Mouse (Mus musculus): ENCODE data around the gene Cox14. TPM values are rescaled to one million over a fixed set of nuclear protein-coding genes. Genes with fewer than 3 reads are reported as not detected.
"Not testable (repeated sequence)": the region's sequence is repeated elsewhere in the genome, so short reads cannot be mapped to it uniquely, and the experiment has no call there.

Gene Cox14
- polyA plus RNA-seq, 1 experiment from 2014 or later = 182 TPM

- WGBS = 62% methylated on average over 10 of the region's 10 CpGs
- Histone ChIP-seq H3K9me3 (replicated peaks) (no peaks in the 10 kb centered on the region), H3K4me1 (peaks cover 28% of the 10 kb centered on the region), H3K4me3 (replicated peaks) (no peak overlapping the region), H3K36me3 (peaks cover 44% of the 10 kb centered on the region), H3K4me2 (no peak overlapping the region), H3K27me3 (replicated peaks) (no peaks in the 10 kb centered on the region), H3K27ac (replicated peaks) (0 out of 2 replicates have a peak overlapping the region, but pooled peaks have one; percentile 18), H3K9ac (replicated peaks) (no peak overlapping the region; the same call in 1 of the 2 replicates)
- ATAC-seq (ENCODE audit: low FRiP score) = no peak
Observed at GRCm38 (mm10) chr15:99699715-99700114, 25.7 kb upstream of the Cox14 start.

DNA sequence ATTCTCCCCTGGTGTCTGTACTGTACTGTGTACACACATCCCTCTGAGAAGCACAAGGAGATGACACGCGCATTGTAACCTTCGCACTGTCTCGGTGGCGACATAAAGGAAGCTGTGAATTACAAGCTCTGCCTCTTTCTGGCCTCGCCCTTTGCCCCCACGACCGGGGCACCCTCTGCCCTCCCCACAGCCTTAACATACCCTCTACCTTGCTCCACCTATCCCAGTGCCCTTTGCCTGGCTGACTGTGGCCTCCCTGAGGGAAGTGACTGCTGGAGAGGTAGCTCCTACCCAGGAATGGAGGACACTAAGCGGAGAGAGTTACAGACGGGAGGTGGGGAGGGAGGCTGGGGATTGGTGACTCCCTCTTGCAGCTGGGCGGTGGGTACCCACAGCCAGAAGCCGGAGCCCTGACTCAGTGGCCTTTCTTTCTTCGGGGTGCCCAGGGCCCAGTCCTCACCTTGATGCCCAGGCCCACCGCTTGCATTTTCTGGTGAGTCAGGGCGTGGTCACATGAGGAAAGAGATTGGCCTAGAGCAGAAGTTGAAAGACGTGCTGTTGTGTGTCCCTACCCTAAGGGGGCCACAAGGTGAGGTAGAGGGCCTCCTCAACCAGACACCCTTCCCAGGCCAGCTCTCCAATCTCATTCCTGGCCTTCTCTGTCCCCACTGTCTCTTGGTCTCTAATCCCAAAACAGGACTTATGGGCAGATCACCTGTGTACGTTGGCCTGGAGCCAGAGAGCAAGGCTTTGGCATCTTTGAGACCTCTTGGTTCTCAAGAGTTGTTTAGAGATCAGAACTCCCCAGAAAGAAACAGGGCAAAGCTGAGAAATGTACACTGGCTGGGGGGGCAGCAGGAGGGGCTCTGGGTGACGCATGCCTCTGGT is 25.0 kb upstream of the Cox14 start:
- WGBS = 88% methylated on average over 18 of the region's 18 CpGs
- Histone ChIP-seq H3K4me2 (no peak overlapping the region), H3K27ac (replicated peaks) (peak overlapping the region; percentile 98; the same call in 1 of the 2 replicates), H3K9ac (replicated peaks) (no peak overlapping the region), H3K4me3 (replicated peaks) (no peak overlapping the region), H3K9me3 (replicated peaks) (no peaks in the 10 kb centered on the region), H3K27me3 (replicated peaks) (no peaks in the 10 kb centered on the region), H3K4me1 (peaks cover 33% of the 10 kb centered on the region), H3K36me3 (peaks cover 37% of the 10 kb centered on the region)
- no peak for ATAC-seq (ENCODE audit: low FRiP score)

DNA sequence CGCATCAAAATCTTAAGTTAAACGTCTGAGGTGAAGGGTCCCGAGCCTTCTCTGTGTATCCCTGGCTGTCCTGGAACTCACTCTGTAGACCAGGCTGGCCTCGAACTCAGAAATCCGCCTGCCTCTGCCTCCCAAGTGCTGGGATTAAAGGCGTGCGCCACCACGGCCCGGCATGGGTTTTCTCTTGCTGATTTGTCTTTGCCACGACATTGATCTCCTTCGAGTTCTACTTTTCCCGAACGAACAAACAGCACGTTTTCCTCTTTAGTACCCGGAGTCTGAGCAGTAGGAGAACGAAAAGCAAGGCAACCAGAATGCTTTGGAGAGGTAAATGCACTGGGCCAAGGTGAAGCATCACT is 23.8 kb upstream of the Cox14 start:
- H3K9me3 ChIP-seq (replicated peaks); H3K27me3 ChIP-seq (replicated peaks): not testable (repeated sequence)
- Histone ChIP-seq H3K4me1 (peaks cover 36% of the 10 kb centered on the region), H3K27ac (replicated peaks) (peak overlapping the region; percentile 98), H3K4me3 (replicated peaks) (peak overlapping the region; percentile 84), H3K4me2 (peak overlapping the region; percentile 82), H3K9ac (replicated peaks) (peak overlapping the region; percentile 93; the same call in 1 of the 2 replicates), H3K36me3 (peaks cover 36% of the 10 kb centered on the region)
- WGBS = 47% methylated on average over 16 of the region's 16 CpGs
- peak; percentile 8; the same call in 1 of the 2 replicates for ATAC-seq (ENCODE audit: low FRiP score)

DNA sequence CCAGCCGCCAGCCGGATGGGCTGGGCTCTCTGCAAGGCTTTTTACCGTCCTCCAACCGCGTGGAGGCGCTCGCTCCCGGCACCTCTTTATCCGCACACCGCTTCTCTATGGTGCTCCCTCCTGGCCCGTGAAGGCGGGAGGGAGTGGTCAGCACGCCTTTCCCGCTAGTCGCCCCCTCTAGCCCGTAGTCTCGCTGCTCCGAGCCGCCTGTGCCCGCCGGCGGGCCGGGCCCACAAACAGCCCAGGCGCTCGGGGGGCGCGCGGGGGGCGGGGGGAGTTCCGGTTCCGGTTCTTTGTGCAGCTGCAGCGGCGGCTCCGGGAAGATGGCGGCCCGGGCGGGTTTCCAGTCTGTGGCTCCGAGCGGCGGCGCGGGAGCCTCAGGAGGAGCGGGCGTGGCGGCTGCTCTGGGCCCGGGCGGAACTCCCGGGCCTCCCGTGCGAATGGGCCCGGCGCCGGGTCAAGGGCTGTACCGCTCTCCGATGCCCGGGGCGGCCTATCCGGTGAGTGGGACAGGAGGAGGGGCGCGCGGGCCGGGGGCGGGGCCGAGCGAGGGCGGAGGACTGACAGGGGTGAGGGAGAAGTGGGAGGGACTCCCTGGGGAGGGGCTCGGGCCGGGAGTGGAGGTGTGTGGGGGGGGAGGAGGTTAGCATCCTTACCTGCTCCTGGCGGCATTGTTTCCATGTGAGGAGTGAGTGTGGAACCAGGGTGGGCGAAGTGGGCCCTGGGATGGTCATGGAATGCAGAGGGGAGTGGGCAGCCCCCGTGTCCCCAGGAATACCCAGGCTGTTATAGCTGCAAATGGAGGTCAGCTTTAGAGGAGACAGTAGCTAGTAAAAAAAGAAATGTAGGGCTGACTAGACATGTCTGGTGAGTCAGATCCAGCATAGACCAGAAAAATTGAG is 23.2 kb upstream of the Cox14 start, which contains the start of gene Smarcd1:
Smarcd1 (plus strand) TSS at position 131 of the 902 bp plus-strand sequence.
- under 1% methylated on average over 69 of the region's 71 CpGs for WGBS
- Histone ChIP-seq H3K9me3 (replicated peaks) (no peaks in the 10 kb centered on the region), H3K9ac (replicated peaks) (peak within 1 kb of the TSS; percentile 93), H3K4me1 (peaks cover 36% of the 10 kb centered on the region), H3K4me3 (replicated peaks) (peak within 1 kb of the TSS; percentile 84), H3K36me3 (peaks cover 36% of the 10 kb centered on the region), H3K27ac (replicated peaks) (peak within 1 kb of the TSS; percentile 98), H3K4me2 (peak within 1 kb of the TSS; percentile 82), H3K27me3 (replicated peaks) (no peaks in the 10 kb centered on the region)
- ATAC-seq (ENCODE audit: low FRiP score) = peak; percentile 94

DNA sequence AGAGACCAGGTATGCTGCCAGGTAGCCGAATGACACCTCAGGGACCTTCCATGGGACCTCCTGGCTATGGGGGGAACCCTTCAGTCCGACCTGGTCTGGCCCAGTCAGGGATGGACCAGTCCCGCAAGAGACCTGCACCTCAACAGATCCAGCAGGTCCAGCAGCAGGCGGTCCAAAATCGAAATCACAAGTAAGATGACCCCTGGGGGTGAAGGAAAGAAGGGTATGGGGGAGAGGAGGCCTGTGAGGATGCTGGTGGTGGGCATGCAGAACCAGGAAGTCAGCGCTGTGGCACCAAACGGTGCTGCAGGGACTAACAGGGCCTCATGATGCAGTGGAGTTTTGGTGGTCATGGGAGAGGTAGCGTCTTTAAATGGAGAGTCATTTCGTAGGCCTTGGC is 22.3 kb upstream of the Cox14 start:
- peaks cover 42% of the 10 kb centered on the region for H3K36me3 ChIP-seq
- peak overlapping the region; percentile 82 for H3K4me2 ChIP-seq
- peaks cover 36% of the 10 kb centered on the region for H3K4me1 ChIP-seq
- peak overlapping the region; percentile 98 for H3K27ac ChIP-seq (replicated peaks)
- H3K4me3 ChIP-seq (replicated peaks) = peak overlapping the region; percentile 84
- 44% methylated on average over 9 of the region's 9 CpGs for WGBS
- H3K27me3 ChIP-seq (replicated peaks) = no peaks in the 10 kb centered on the region
- H3K9ac ChIP-seq (replicated peaks) = peak overlapping the region; percentile 93
- no peaks in the 10 kb centered on the region for H3K9me3 ChIP-seq (replicated peaks)
- no peak for ATAC-seq (ENCODE audit: low FRiP score)

DNA sequence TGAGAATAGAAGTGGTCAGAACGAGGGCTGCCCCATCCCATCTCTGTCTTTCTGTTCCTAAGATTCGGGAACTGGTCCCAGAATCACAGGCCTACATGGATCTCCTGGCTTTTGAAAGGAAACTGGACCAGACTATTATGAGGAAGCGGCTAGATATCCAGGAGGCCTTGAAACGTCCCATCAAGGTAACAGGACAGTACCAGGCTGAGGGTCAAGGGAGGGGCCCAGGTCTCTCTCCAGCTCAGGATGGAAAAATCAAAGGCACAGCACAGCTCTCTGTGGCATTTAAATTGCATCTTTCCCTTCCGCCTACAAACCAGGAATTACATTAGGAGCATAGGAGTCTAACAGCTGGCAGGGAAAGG is 21.8 kb upstream of the Cox14 start:
- 56% methylated on average over 5 of the region's 5 CpGs for WGBS
- Histone ChIP-seq H3K4me3 (replicated peaks) (peak overlapping the region; percentile 84), H3K4me1 (peaks cover 36% of the 10 kb centered on the region), H3K9ac (replicated peaks) (peak overlapping the region; percentile 93), H3K27me3 (replicated peaks) (no peaks in the 10 kb centered on the region), H3K27ac (replicated peaks) (peak overlapping the region; percentile 98), H3K36me3 (peaks cover 44% of the 10 kb centered on the region), H3K9me3 (replicated peaks) (no peaks in the 10 kb centered on the region), H3K4me2 (peak overlapping the region; percentile 82)
- ATAC-seq (ENCODE audit: low FRiP score) = no peak

DNA sequence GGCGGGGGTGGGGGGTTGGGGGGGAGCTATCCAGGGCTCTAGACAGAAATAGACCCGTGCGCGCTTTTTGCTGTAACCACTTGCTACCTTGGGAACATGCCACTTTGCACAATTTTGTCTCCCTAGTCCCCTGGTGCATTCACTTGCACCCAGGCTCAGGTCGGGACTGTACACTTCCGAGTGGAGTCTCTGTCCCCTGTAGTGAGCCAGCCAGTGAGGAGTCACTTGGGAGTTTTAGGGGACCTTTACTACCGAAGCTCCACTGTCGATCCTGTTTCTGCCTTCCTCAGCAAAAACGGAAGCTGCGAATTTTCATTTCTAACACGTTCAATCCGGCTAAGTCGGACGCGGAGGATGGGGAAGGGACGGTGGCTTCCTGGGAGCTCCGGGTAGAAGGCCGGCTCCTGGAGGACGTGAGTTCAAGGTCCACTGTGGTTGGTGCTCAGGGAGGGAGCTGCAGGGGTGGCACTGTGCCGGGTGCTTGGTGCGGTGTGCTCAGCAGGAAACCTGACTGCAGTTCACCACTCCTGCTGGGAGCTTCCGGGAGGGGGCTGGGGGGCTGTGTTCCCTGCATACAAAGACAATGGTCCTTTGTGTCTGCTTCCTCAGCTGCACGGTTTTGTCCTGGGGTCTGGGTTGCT is 21.3 kb upstream of the Cox14 start:
- WGBS = 12% methylated on average over 23 of the region's 23 CpGs

GRCm38 (mm10) chr15:99704881-99705280 is 20.5 kb upstream of the Cox14 start:
- Histone ChIP-seq H3K9me3 (replicated peaks) (no peaks in the 10 kb centered on the region), H3K9ac (replicated peaks) (peak overlapping the region; percentile 93; the same call in 1 of the 2 replicates), H3K27me3 (replicated peaks) (no peaks in the 10 kb centered on the region), H3K4me3 (replicated peaks) (peak overlapping the region; percentile 84), H3K27ac (replicated peaks) (peak overlapping the region; percentile 98), H3K4me1 (peaks cover 36% of the 10 kb centered on the region), H3K36me3 (peaks cover 44% of the 10 kb centered on the region), H3K4me2 (peak overlapping the region; percentile 82)
- 7% methylated on average over 7 of the region's 7 CpGs for WGBS
- no peak for ATAC-seq (ENCODE audit: low FRiP score)

More for the DNA sequence above, 21.3 kb upstream of the Cox14 start:
- H3K9me3 ChIP-seq (replicated peaks) = no peaks in the 10 kb centered on the region
- peak overlapping the region; percentile 82 for H3K4me2 ChIP-seq
- no peaks in the 10 kb centered on the region for H3K27me3 ChIP-seq (replicated peaks)
- no peak for ATAC-seq (ENCODE audit: low FRiP score)
- H3K27ac ChIP-seq (replicated peaks) = peak overlapping the region; percentile 98
- peaks cover 36% of the 10 kb centered on the region for H3K4me1 ChIP-seq
- H3K36me3 ChIP-seq = peaks cover 44% of the 10 kb centered on the region
- peak overlapping the region; percentile 84 for H3K4me3 ChIP-seq (replicated peaks)
- H3K9ac ChIP-seq (replicated peaks) = peak overlapping the region; percentile 93

GRCm38 (mm10) chr15:99705440-99706048 is 19.9 kb upstream of the Cox14 start, which contains the start of gene Gm17349:
Gene Gm17349, minus strand, starts transcription at chr15:99705490.
- H3K9ac ChIP-seq (replicated peaks) = peak within 1 kb of the TSS; percentile 93
- H3K36me3 ChIP-seq = peaks cover 49% of the 10 kb centered on the region

GRCm38 (mm10) chr15:99708176-99708575 is 17.2 kb upstream of the Cox14 start:
- H3K4me1 ChIP-seq = peaks cover 23% of the 10 kb centered on the region
- no peak overlapping the region for H3K4me3 ChIP-seq (replicated peaks)
- H3K9ac ChIP-seq (replicated peaks) = no peak overlapping the region
- no peaks in the 10 kb centered on the region for H3K9me3 ChIP-seq (replicated peaks)
- peaks cover 75% of the 10 kb centered on the region for H3K36me3 ChIP-seq
- H3K27me3 ChIP-seq (replicated peaks) = no peaks in the 10 kb centered on the region
- 97% methylated on average over 13 of the region's 13 CpGs for WGBS
- H3K27ac ChIP-seq (replicated peaks) = no peak overlapping the region
- no peak for ATAC-seq (ENCODE audit: low FRiP score)
- no peak overlapping the region for H3K4me2 ChIP-seq

More at GRCm38 (mm10) chr15:99705440-99706048, 19.9 kb upstream of the Cox14 start, which contains the start of gene Gm17349:
- ATAC-seq (ENCODE audit: low FRiP score) = no peak
- peak within 1 kb of the TSS; percentile 98 for H3K27ac ChIP-seq (replicated peaks)
- H3K27me3 ChIP-seq (replicated peaks) = no peaks in the 10 kb centered on the region
- H3K4me3 ChIP-seq (replicated peaks) = peak within 1 kb of the TSS; percentile 84
- H3K4me1 ChIP-seq = peaks cover 36% of the 10 kb centered on the region
- H3K4me2 ChIP-seq = peak within 1 kb of the TSS; percentile 82
- H3K9me3 ChIP-seq (replicated peaks) = no peaks in the 10 kb centered on the region
- 66% methylated on average over 11 of the region's 11 CpGs for WGBS
